Mouse (Mus musculus): ENCODE measurements around the gene Phldb1.

DNA sequence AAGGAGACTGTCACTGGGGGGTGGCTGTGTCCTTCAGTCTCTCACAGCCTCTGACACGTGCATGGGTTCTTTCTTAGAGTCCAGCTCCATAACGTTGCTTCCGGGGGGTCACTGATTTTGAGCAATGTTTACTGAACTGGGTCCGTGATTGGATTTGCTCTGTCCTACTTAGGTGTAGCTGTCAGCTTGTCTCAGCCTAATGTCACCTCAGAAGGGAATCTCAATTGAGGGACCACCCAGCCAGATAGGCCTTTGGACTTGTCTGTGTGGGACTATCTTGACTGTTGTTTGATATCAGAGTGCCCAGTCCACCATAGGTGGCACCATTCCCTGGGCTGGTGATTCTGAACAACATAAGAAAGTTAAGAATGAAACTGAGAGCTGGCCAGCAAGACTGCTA, 81.1 kb downstream of the Phldb1 start:
- TF ChIP-seq CTCF (conservative IDR thresholded peaks at IDR 0.05; ENCODE audit: insufficient read depth, insufficient read length, low read depth, low read length) (no peak), POLR2A (IDR thresholded peaks at IDR 0.05; ENCODE audit: low read depth, low read length) (no peak)

Measured in kidney, adult 2 months (tissue).